Mouse (Mus musculus) stomach, postnatal 0 days (tissue): ENCODE results near the gene Ldhal6b.
"Not testable (repeated sequence)": the region's sequence is repeated elsewhere in the genome, so short reads cannot be mapped to it uniquely, and the experiment has no call there.

Experiments
- CTCF ChIP-seq: IDR thresholded peaks from 2 replicates; pipeline ENCODE4 v1.5.1; 2016; ENCODE audit warnings: antibody characterized with exemption, low read depth, mild to moderate bottlenecking, moderate library complexity
- EP300 ChIP-seq: optimal IDR thresholded peaks from 2 replicates; pipeline ENCODE3; 2016; ENCODE audit warnings: antibody characterized with exemption

- not testable (repeated sequence) for TF ChIP-seq CTCF, EP300
Measured at GRCm38 (mm10) chr17:5442403-5442802, 23.8 kb upstream of the Ldhal6b start.
